Mouse (Mus musculus) neural tube, embryonic 13.5 days (tissue): Measurements from ENCODE around the gene Rex1bd. TPM values are rescaled to one million over a fixed set of nuclear protein-coding genes. Genes with fewer than 3 reads are reported as not detected.

Experiments
- ATAC-seq: fragments of 200-750 bp; cut with Nextera tagmentation; 2 replicates; pipeline ENCODE4 v1.8.0; 2017; ENCODE audit warnings: low read depth, mild to moderate bottlenecking, moderate TSS enrichment, moderate library complexity
- H3K27ac ChIP-seq: fragments of 300-500 bp; sonication (generic); replicated peaks from 2 replicates; pipeline ENCODE4 v1.5.1; 2015; ENCODE audit warnings: moderate library complexity, mild to moderate bottlenecking, inconsistent platforms
- H3K27me3 ChIP-seq: fragments of 300-500 bp; sonication (generic); 2 replicates; pipeline ENCODE4 v1.6.1; 2015; ENCODE audit warnings: mild to moderate bottlenecking, inconsistent platforms
- H3K36me3 ChIP-seq: fragments of 300-500 bp; sonication (generic); 2 replicates; pipeline ENCODE4 v1.6.1; 2015; ENCODE audit warnings: mild to moderate bottlenecking, inconsistent platforms
- H3K4me1 ChIP-seq: fragments of 300-500 bp; sonication (generic); replicated peaks from 2 replicates; pipeline ENCODE4 v1.6.1; 2015; ENCODE audit warnings: inconsistent platforms
- H3K4me2 ChIP-seq: fragments of 300-500 bp; sonication (generic); 2 replicates; pipeline ENCODE4 v1.6.1; 2015; ENCODE audit warnings: inconsistent platforms, mild to moderate bottlenecking, moderate library complexity
- H3K4me3 ChIP-seq: fragments of 300-500 bp; sonication (generic); 2 replicates; pipeline ENCODE4 v1.5.1; 2015; ENCODE audit warnings: mild to moderate bottlenecking, inconsistent platforms
- H3K9ac ChIP-seq: fragments of 300-500 bp; sonication (generic); 2 replicates; pipeline ENCODE4 v1.6.1; 2015; ENCODE audit warnings: moderate library complexity, mild to moderate bottlenecking, inconsistent platforms
- H3K9me3 ChIP-seq: fragments of 300-500 bp; sonication (generic); 2 replicates; pipeline ENCODE4 v1.6.1; 2016; ENCODE audit warnings: inconsistent platforms
- WGBS: fragments of 180-500 bp; shearing (Covaris S2); methylation state at CpG from one replicate; pipeline ENCODE4 v1.1.7; 2015; 5-methylcytosine and 5-hydroxymethylcytosine counted together
- polyA plus RNA-seq: library from polyadenylated mRNA; unstranded; fragments of >200 nt; fragmentation: Nextera tagmentation; extraction: Ambion mirVana; gene quantifications from 2 replicates; pipeline ENCODE4 v1.2.1, GENCODE M21; 2015

The Rex1bd gene
- polyA plus RNA-seq, 1 experiment from 2014 or later, result 153 TPM

- Histone ChIP-seq H3K27me3 (peaks cover 95% of the 10 kb centered on the region), H3K4me3 (peak within 1 kb of the TSS; percentile 49), H3K9me3 (no peaks in the 10 kb centered on the region), H3K9ac (peak within 1 kb of the TSS; percentile 77), H3K27ac (no peak within 1 kb of the TSS), H3K36me3 (0 out of 2 replicates have a peak, but pooled peaks cover 2% of the 10 kb centered on the region), H3K4me2 (peak within 1 kb of the TSS; percentile 62), H3K4me1 (peaks cover 49% of the 10 kb centered on the region)
- WGBS, result 3% methylated on average over 33 of the region's 33 CpGs
- ATAC-seq, result peak; percentile 70
These were observed 19.5 kb downstream of the Rex1bd start, which contains the start of gene Tmem59l for GRCm38 (mm10) chr8:70486941-70487520. TSS of gene Tmem59l (minus strand) at chr8:70487358.

DNA sequence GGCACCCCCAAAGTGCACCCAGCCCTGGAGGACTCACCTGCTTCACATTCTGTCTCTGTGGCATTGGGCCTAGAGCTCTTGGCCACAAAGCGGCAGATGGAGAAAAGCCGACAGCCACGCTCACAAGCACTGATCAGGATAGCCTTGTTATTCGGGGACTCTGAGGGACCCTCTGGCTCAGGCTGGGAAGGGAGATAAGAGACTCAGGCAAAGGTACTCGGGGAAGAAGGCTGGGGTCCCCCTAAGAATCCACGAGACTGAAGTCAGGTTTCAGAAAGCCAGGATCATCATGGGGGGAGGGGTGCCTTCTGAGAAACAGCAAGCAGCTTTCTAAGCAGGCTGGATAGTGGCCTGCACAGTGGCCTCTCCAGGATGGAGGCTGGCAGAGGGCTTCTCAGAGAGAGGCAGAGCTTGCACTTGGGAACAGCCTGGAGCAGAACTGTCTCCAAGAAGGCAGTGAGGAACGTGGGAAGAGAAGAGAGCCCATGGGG, 20.3 kb downstream of the Rex1bd start:
- H3K27me3 ChIP-seq, result peaks cover 93% of the 10 kb centered on the region

DNA sequence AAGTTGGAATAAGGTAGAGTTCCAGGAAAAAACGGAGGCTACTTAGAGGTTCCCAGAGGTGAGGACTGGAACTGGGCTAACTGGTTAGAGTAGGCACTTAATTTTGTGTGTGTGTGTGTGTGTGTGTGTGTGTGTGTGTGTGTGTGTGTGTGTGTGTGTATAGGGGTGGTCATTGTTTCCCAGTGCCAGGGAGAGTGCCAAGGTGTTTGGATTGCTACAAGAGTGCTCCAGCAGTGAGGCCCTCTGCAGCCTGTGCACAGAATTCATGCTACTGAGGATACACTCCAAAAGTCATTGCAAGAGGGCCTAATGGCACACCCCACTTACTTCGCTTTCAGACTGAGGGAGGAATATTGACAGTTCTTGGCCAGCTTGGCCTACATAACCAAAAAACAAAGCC, 23.6 kb downstream of the Rex1bd start:
- 0 out of 2 replicates have a peak, but pooled peaks cover 2% of the 10 kb centered on the region for H3K36me3 ChIP-seq
- WGBS, result 49% methylated on average over 2 of the region's 2 CpGs
- H3K4me2 ChIP-seq, result no peak overlapping the region
- H3K9me3 ChIP-seq, result no peaks in the 10 kb centered on the region
- peaks cover 17% of the 10 kb centered on the region for H3K4me1 ChIP-seq
- no peak overlapping the region for H3K9ac ChIP-seq
- no peak overlapping the region for H3K4me3 ChIP-seq
- no peak overlapping the region for H3K27ac ChIP-seq
- H3K27me3 ChIP-seq, result peaks cover 89% of the 10 kb centered on the region
- ATAC-seq, result no peak

More for the DNA sequence above, 20.3 kb downstream of the Rex1bd start:
- Histone ChIP-seq H3K4me1 (peaks cover 45% of the 10 kb centered on the region), H3K9me3 (no peaks in the 10 kb centered on the region), H3K4me3 (peak overlapping the region; percentile 49), H3K4me2 (peak overlapping the region; percentile 62), H3K9ac (peak overlapping the region; percentile 77), H3K27ac (no peak overlapping the region), H3K36me3 (0 out of 2 replicates have a peak, but pooled peaks cover 2% of the 10 kb centered on the region)
- whole genome bisulfite sequencing, result 61% methylated on average over 7 of the region's 7 CpGs
- 0 out of 2 replicates have a peak, but pooled peaks have one; percentile 12 for ATAC-seq

DNA sequence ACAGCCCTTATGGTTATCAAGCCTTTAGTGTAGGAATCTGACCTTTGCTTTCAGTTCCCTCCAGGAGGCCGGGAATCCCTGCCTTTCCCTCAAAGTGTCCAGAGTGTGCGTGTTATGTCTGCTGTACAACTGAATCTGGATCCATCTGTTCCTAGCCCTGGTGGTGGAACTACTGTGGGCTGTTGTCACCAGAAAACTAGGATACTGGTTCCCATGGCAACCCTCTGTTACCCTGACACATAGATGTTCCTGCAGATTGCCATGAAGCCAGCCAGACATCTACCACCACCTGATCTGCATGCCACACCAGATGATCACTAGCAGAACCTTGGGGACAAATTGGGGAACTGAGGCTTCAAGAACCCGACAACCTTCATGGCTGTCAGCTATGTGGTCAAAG, 24.6 kb downstream of the Rex1bd start:
- no peak for ATAC-seq
- H3K27ac ChIP-seq, result no peak overlapping the region

DNA sequence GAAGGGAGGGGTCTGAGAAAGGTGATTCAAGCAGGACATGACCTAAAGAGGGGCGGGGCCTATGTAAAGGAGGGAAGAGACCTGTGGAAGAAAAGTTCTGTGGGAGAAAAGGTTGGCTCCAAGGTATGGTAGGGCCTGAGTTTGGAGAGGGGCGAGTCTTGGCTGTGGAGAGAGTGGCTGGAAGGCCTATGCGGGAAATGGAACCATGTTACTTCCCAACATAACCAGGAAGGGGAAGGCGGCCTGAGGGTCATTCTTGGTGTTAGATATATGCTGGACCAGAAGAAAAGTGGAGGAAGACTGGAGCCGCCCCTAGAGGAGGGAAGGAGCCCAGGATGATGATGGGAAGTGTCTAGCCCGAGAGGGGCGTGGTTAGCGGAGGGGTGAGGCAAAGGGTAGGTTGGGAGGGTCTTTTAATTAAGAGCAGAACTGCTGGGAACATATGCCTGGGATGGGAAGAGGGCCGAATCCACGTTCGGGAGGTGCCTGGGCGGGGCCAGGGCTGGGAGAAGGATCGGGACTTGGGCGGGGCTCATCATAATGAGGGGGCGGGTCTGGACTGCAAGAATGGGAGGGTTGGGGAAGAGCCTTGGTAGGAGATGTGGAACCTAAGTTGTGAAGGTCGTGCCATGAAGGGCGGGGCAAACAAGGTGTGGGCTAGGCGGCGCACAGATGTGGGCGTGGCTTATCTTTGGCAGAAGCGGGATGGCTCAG, 29.1 kb downstream of the Rex1bd start:
- Histone ChIP-seq H3K27me3 (peaks cover 45% of the 10 kb centered on the region), H3K9me3 (no peaks in the 10 kb centered on the region), H3K4me1 (peaks cover 11% of the 10 kb centered on the region), H3K4me2 (peak overlapping the region; percentile 71), H3K9ac (no peak overlapping the region), H3K36me3 (0 out of 2 replicates have a peak, but pooled peaks cover 2% of the 10 kb centered on the region), H3K4me3 (peak overlapping the region; percentile 74), H3K27ac (no peak overlapping the region)
- 2% methylated on average over 21 of the region's 21 CpGs for WGBS
- ATAC-seq, result peak; percentile 42

More for the DNA sequence above, 24.6 kb downstream of the Rex1bd start:
- no peak overlapping the region for H3K4me3 ChIP-seq
- H3K9me3 ChIP-seq, result no peaks in the 10 kb centered on the region
- H3K4me2 ChIP-seq, result no peak overlapping the region
- 0 out of 2 replicates have a peak, but pooled peaks cover 2% of the 10 kb centered on the region for H3K36me3 ChIP-seq
- peaks cover 11% of the 10 kb centered on the region for H3K4me1 ChIP-seq
- 90% methylated on average over 3 of the region's 3 CpGs for WGBS
- H3K9ac ChIP-seq, result no peak overlapping the region
- H3K27me3 ChIP-seq, result peaks cover 90% of the 10 kb centered on the region

DNA sequence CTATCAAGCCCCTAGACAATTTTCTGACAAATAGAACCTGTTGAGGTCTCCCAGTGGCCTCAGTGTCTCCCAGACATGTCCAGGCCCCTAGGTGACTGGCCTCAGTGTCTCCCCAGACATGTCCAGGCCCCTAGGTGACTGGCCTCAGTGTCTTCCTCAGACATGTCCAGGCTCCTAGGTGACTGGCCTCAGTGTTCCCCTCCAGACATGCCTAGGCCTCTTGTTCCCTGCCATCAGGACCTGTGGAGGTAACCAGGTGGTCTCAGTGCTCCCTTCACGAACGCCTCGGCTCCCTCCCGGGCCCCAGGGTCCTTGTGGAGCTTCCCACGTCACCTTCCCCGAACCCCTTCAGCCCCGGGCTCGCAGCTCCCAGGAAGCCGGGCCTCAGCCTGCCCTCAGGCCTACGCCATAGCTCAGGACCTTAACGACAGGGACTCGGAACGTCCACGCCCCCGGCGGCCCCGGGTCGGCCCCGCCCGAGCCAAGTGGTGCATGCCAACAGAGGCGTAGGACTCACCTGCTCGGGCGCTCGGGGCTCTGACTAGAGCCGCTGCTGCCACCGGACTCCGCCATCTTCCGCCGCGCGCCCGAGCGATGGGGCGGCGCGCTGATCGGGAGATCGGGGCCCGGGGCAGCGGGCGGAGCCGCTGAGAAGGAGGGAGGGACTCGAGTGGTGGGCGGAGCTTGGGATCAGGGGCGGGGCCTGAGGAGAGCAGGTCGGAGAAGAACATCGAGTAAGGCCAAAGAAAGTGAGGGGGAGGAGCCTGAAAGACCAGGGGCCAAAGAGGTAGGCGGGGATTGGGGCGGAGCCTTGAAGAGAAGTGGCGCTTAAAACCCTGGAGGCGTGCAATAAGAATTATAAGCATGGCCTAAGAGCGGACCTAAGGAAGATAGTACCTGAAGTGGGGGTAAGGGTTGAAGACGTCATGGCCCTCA, 30.0 kb downstream of the Rex1bd start, which contains the start of gene Klhl26:
Gene Klhl26, minus strand, starts transcription at position 636 of the 936 bp plus-strand sequence.
- Histone ChIP-seq H3K27me3 (peaks cover 38% of the 10 kb centered on the region), H3K36me3 (no peaks in the 10 kb centered on the region), H3K9me3 (no peaks in the 10 kb centered on the region), H3K9ac (peak within 1 kb of the TSS; percentile 84), H3K4me2 (peak within 1 kb of the TSS; percentile 71), H3K27ac (peak within 1 kb of the TSS; percentile 47), H3K4me1 (peaks cover 11% of the 10 kb centered on the region), H3K4me3 (peak within 1 kb of the TSS; percentile 74)
- under 1% methylated on average over 53 of the region's 53 CpGs for WGBS
- ATAC-seq, result peak; percentile 90

- no peak for ATAC-seq
- Histone ChIP-seq H3K4me3 (no peak overlapping the region), H3K27ac (no peak overlapping the region), H3K27me3 (no peaks in the 10 kb centered on the region), H3K36me3 (no peaks in the 10 kb centered on the region), H3K9me3 (no peaks in the 10 kb centered on the region), H3K4me1 (peaks cover 30% of the 10 kb centered on the region), H3K4me2 (no peak overlapping the region), H3K9ac (no peak overlapping the region)
- 99% methylated on average over 7 of the region's 7 CpGs for WGBS
These were observed 34.7 kb downstream of the Rex1bd start for GRCm38 (mm10) chr8:70471856-70472255.

- ATAC-seq, result peak; percentile 33; the same call in 1 of the 2 replicates
- H3K27ac ChIP-seq, result no peak overlapping the region
These were observed 36.6 kb downstream of the Rex1bd start for GRCm38 (mm10) chr8:70469938-70470337.

GRCm38 (mm10) chr8:70469295-70469916, 37.1 kb downstream of the Rex1bd start:
- Histone ChIP-seq H3K27ac (peak overlapping the region; percentile 30; the same call in 1 of the 2 replicates), H3K9me3 (no peaks in the 10 kb centered on the region), H3K4me2 (no peak overlapping the region), H3K4me1 (peaks cover 19% of the 10 kb centered on the region), H3K4me3 (no peak overlapping the region), H3K9ac (no peak overlapping the region), H3K27me3 (no peaks in the 10 kb centered on the region), H3K36me3 (0 out of 2 replicates have a peak, but pooled peaks cover 7% of the 10 kb centered on the region)
- WGBS, result 48% methylated on average over 10 of the region's 10 CpGs
- peak; percentile 29 for ATAC-seq

More at GRCm38 (mm10) chr8:70469938-70470337, 36.6 kb downstream of the Rex1bd start:
- no peak overlapping the region for H3K9ac ChIP-seq
- no peaks in the 10 kb centered on the region for H3K9me3 ChIP-seq
- no peak overlapping the region for H3K4me3 ChIP-seq
- H3K27me3 ChIP-seq, result no peaks in the 10 kb centered on the region
- WGBS, result 59% methylated on average over 2 of the region's 2 CpGs
- H3K36me3 ChIP-seq, result 0 out of 2 replicates have a peak, but pooled peaks cover 7% of the 10 kb centered on the region
- no peak overlapping the region for H3K4me2 ChIP-seq
- peaks cover 19% of the 10 kb centered on the region for H3K4me1 ChIP-seq

- no peaks in the 10 kb centered on the region for H3K9me3 ChIP-seq
- H3K4me2 ChIP-seq, result no peak overlapping the region
- H3K36me3 ChIP-seq, result 0 out of 2 replicates have a peak, but pooled peaks cover 7% of the 10 kb centered on the region
- no peaks in the 10 kb centered on the region for H3K27me3 ChIP-seq
- H3K4me1 ChIP-seq, result peaks cover 20% of the 10 kb centered on the region
- no peak overlapping the region for H3K4me3 ChIP-seq
- 91% methylated on average over 4 of the region's 4 CpGs for WGBS
- H3K9ac ChIP-seq, result no peak overlapping the region
- no peak overlapping the region for H3K27ac ChIP-seq
- ATAC-seq, result no peak
These were observed 37.8 kb downstream of the Rex1bd start for GRCm38 (mm10) chr8:70468733-70469132.

DNA sequence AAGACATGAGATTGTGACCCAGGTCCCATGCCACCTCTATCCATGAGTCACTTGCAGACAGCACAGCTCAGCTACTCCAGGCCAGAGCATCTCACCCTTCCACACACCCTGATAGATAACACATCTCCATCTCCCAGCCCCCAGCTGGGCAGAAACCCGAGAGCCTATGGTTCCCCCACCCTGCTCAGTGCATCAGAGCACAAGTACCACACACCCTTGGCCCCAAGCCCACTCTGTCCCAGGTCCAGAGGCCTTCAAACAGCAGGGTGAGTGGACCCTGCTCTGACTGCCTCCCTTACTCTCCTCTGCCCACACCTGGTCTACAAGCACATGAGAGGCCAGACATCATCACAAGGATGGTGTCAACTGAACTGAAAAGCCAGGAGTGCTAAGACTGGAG, 38.6 kb downstream of the Rex1bd start:
- Histone ChIP-seq H3K27ac (no peak overlapping the region), H3K4me1 (peaks cover 26% of the 10 kb centered on the region), H3K36me3 (0 out of 2 replicates have a peak, but pooled peaks cover 7% of the 10 kb centered on the region), H3K4me2 (no peak overlapping the region), H3K9me3 (no peaks in the 10 kb centered on the region), H3K27me3 (no peaks in the 10 kb centered on the region), H3K4me3 (no peak overlapping the region), H3K9ac (no peak overlapping the region)
- WGBS, result 64% methylated on average over 1 of the region's 1 CpGs
- ATAC-seq, result no peak
